Mouse (Mus musculus) heart, embryonic 16.5 days (tissue): ENCODE measurements at regions not wholly inside any gene's neighbourhood (a gene's known extent, or its start where the extent isn't known, plus 50 kb on each side); places are given as distances from the start of the nearest gene placed in this dataset.

ENCODE experiments used
- ATAC-seq: fragments of 200-750 bp; cut with Nextera tagmentation; replicated peaks from 2 replicates; pipeline ENCODE4 v1.8.0; 2017; ENCODE audit warnings: moderate number of reproducible peaks; ENCODE audit not compliant: insufficient read depth, low FRiP score; ENCODE audit errors: extremely low read depth
- H3K27ac ChIP-seq: fragments of 300-500 bp; sonication (generic); 2 replicates; pipeline ENCODE4 v1.5.1; 2014; ENCODE audit warnings: mild to moderate bottlenecking, low read length, control low read depth, moderate library complexity
- H3K27me3 ChIP-seq: fragments of 300-500 bp; sonication (generic); 2 replicates; pipeline ENCODE4 v1.6.1; 2014; ENCODE audit warnings: low read length, mixed read lengths; ENCODE audit not compliant: control insufficient read depth, insufficient read depth
- H3K36me3 ChIP-seq: fragments of 300-500 bp; sonication (generic); 2 replicates; pipeline ENCODE4 v1.6.1; 2014; ENCODE audit not compliant: control insufficient read depth, insufficient read depth
- H3K4me1 ChIP-seq: fragments of 300-500 bp; sonication (generic); 2 replicates; pipeline ENCODE4 v1.6.1; 2014; ENCODE audit warnings: low read length, mixed read lengths; ENCODE audit not compliant: control insufficient read depth, insufficient read depth
- H3K4me2 ChIP-seq: fragments of 300-500 bp; sonication (generic); 2 replicates; pipeline ENCODE4 v1.6.1; 2014; ENCODE audit warnings: low read depth, mild to moderate bottlenecking, control low read depth, low read length
- H3K4me3 ChIP-seq: fragments of 300-500 bp; sonication (generic); 2 replicates; pipeline ENCODE4 v1.5.1; 2014; ENCODE audit warnings: mild to moderate bottlenecking, control low read depth, low read length
- H3K9ac ChIP-seq: fragments of 300-500 bp; sonication (generic); 2 replicates; pipeline ENCODE4 v1.6.1; 2014; ENCODE audit warnings: low read length, control low read depth
- H3K9me3 ChIP-seq: fragments of 300-500 bp; sonication (generic); replicated peaks from 2 replicates; pipeline ENCODE4 v1.6.1; 2016; ENCODE audit warnings: low read length; ENCODE audit not compliant: control insufficient read depth
- WGBS: fragments of 180-500 bp; shearing (Covaris S2); extraction: QIAGEN DNeasy Blood & Tissue Kit; methylation state at CpG from one replicate; pipeline ENCODE4 v1.1.7; 2014; 5-methylcytosine and 5-hydroxymethylcytosine counted together

DNA sequence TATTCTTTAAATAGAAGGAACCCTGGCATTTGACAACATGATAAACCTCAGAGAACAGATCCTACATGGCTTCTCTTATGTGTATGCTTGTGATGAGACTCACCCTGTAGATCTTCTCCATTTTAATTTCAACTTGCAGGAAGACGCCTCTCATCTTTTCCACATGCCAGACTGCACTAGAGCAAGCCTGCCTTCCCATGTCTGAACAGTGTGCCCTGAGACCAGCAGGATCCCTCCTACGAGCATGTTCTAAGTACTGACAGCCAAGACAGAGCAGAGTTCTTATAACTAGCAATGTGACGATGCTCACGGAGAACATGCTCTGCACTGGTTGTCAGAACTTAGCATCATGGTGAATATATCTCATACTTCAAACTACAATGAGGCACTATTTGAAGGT, 277.5 kb upstream of the BB014433 start:
- WGBS: 81% methylated on average over 4 of the region's 4 CpGs
- Histone ChIP-seq H3K4me3 (no peak overlapping the region), H3K27me3 (no peaks in the 10 kb centered on the region), H3K4me2 (no peak overlapping the region), H3K27ac (no peak overlapping the region), H3K9me3 (no peaks in the 10 kb centered on the region), H3K9ac (no peak overlapping the region), H3K36me3 (no peaks in the 10 kb centered on the region), H3K4me1 (no peaks in the 10 kb centered on the region)
- ATAC-seq: no peak

DNA sequence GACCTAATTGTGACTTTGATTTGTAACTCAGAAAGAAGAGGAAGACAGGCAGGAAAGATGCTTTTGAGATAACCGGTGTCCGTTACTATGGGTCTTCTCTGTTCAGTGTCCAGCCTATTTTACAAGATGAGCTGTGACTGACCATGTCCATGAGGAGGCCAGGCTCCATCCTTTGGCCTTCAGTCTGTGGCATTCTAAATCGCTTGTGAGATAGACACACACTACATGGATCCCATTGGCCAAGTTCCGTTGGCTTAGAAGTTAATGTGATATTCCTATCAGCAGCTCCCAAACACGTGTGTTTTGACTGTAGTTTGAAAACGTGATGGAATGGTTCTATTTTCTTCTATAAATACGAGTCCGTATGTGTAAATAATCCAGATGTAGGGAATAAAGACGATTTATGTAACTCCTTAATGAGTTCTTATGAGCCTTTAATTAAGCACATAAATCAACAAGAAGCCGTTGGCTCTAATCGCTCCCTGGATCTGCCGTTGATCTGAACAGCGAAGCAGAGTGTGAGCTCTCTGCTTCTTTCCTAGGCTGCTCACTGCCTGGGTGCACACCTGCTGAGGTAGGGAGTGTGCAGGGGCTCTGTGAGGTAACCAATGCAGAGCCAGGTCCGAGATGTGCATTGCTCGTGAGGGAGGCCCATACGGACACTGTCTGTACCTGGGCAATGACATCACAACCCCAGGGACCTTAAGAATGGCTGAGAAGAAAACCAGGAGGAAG, 272.4 kb upstream of the BB014433 start:
- ATAC-seq: no peak

DNA sequence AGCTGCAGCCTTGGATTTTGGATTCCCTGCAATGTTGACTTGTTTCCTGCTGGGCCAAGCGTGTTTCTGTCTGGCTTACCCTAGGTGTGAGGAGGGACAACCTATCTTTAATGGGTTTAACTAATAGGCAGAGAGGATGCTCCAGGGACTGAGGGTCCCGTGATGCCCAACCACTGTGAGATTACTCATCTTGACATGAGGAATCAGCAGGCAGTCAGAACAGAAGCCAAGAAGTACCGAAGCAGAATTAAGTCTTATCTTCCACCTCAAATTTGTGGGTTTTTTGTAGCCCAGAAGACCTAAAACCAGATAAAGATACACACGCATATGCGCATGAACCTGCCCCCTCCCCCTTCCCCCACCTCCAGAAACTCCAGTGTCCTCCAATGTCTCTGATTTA, 267.6 kb upstream of the BB014433 start:
- Histone ChIP-seq H3K4me3 (no peak overlapping the region), H3K9ac (no peak overlapping the region), H3K27ac (no peak overlapping the region), H3K27me3 (no peaks in the 10 kb centered on the region), H3K9me3 (no peaks in the 10 kb centered on the region), H3K36me3 (no peaks in the 10 kb centered on the region), H3K4me1 (no peaks in the 10 kb centered on the region), H3K4me2 (no peak overlapping the region)
- 57% methylated on average over 5 of the region's 5 CpGs for WGBS
- ATAC-seq: no peak

More for the DNA sequence above, 272.4 kb upstream of the BB014433 start:
- WGBS: 77% methylated on average over 16 of the region's 16 CpGs
- no peak overlapping the region for H3K27ac ChIP-seq
- no peak overlapping the region for H3K4me2 ChIP-seq
- no peak overlapping the region for H3K9ac ChIP-seq
- no peak overlapping the region for H3K4me3 ChIP-seq
- no peaks in the 10 kb centered on the region for H3K9me3 ChIP-seq
- no peaks in the 10 kb centered on the region for H3K36me3 ChIP-seq
- no peaks in the 10 kb centered on the region for H3K4me1 ChIP-seq
- H3K27me3 ChIP-seq: no peaks in the 10 kb centered on the region

DNA sequence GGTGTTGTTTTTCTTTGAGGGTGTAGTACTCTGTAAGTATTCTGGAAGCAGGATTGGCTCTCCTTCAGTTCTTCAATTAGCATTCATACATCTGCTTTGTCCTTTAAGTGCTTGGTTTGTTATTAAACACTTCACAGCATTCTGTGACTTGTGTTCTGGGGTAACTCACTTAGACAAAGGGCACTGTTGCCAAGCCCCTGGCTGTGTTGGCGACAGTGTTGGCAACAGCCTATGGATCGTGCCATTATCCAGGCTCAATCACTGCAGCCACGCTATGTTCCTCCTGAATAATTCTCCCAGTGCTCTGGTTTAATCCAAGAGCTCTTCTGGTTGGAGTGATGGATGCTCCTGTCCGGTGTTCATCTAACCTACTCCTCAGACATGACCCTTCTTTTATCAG, 265.6 kb upstream of the BB014433 start:
- 76% methylated on average over 4 of the region's 4 CpGs for WGBS
- ATAC-seq: no peak
- H3K36me3 ChIP-seq: no peaks in the 10 kb centered on the region
- no peaks in the 10 kb centered on the region for H3K9me3 ChIP-seq
- no peak overlapping the region for H3K9ac ChIP-seq
- no peaks in the 10 kb centered on the region for H3K27me3 ChIP-seq
- no peak overlapping the region for H3K4me3 ChIP-seq
- no peak overlapping the region for H3K27ac ChIP-seq
- no peaks in the 10 kb centered on the region for H3K4me1 ChIP-seq
- H3K4me2 ChIP-seq: no peak overlapping the region

GRCm38 (mm10) chr8:15311045-15311444, 265.2 kb upstream of the BB014433 start:
- WGBS: 71% methylated on average over 7 of the region's 7 CpGs
- ATAC-seq: no peak
- Histone ChIP-seq H3K4me1 (no peaks in the 10 kb centered on the region), H3K36me3 (no peaks in the 10 kb centered on the region), H3K4me3 (no peak overlapping the region), H3K27ac (no peak overlapping the region), H3K27me3 (no peaks in the 10 kb centered on the region), H3K9ac (no peak overlapping the region), H3K4me2 (no peak overlapping the region), H3K9me3 (no peaks in the 10 kb centered on the region)

DNA sequence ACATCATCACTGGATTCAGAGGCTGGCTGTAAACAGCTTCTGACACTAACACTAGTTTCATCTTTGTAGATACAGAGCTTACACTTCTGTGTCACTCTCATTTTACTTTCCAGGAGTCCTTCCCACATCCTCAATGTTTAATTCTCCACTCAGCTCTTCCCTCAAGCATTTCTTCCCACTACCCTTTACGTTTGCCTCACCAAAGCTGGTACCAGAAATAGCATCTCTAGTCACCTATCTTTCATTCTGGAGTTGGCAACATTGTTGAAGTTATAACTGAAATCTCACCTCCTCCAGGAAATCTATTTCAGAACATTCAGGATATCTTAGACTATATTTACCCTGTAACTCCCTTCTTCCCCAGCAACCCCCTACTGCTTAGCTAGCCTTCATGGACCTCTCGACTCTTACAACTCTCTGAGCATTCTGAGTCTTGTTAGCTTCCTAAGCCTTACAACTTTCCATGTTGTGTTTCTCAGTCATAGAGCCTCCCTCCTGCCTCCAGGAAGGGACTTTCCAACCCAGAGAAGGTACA, 258.3 kb upstream of the BB014433 start:
- ATAC-seq: no peak
- WGBS: 54% methylated on average over 2 of the region's 2 CpGs
- Histone ChIP-seq H3K27me3 (no peaks in the 10 kb centered on the region), H3K4me3 (no peak overlapping the region), H3K4me2 (no peak overlapping the region), H3K36me3 (no peaks in the 10 kb centered on the region), H3K9ac (no peak overlapping the region), H3K4me1 (no peaks in the 10 kb centered on the region), H3K9me3 (no peaks in the 10 kb centered on the region), H3K27ac (no peak overlapping the region)

DNA sequence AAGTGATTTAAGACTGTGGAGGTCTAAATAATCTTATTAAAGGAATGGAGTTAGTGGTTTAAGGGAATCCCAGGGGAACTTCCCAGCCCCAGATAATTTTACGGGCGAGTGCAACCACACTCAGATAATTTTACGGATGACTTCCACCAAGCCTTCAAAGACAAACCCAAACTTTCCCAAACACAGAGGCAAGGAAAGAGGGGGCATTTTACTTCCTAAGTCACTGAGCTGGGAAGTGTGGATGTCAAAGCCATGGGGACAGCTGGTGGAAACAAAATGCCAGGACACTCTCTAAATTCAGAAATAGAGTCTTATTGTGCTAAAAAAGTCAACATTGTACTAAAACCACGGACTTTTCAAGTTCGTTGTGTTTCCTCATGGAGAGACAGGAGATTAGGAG, 227.9 kb upstream of the BB014433 start:
- no peak overlapping the region for H3K4me2 ChIP-seq
- no peaks in the 10 kb centered on the region for H3K4me1 ChIP-seq
- ATAC-seq: no peak
- H3K9ac ChIP-seq: no peak overlapping the region
- H3K4me3 ChIP-seq: no peak overlapping the region
- H3K36me3 ChIP-seq: no peaks in the 10 kb centered on the region
- H3K9me3 ChIP-seq: no peaks in the 10 kb centered on the region
- no peaks in the 10 kb centered on the region for H3K27me3 ChIP-seq
- 48% methylated on average over 5 of the region's 5 CpGs for WGBS
- H3K27ac ChIP-seq: no peak overlapping the region

GRCm38 (mm10) chr8:15271793-15272587, 226.1 kb upstream of the BB014433 start:
- H3K9ac ChIP-seq: no peak overlapping the region
- no peaks in the 10 kb centered on the region for H3K4me1 ChIP-seq
- no peak overlapping the region for H3K4me3 ChIP-seq
- no peak overlapping the region for H3K4me2 ChIP-seq
- H3K9me3 ChIP-seq: no peaks in the 10 kb centered on the region
- no peaks in the 10 kb centered on the region for H3K36me3 ChIP-seq
- no peak overlapping the region for H3K27ac ChIP-seq
- WGBS: 49% methylated on average over 17 of the region's 17 CpGs
- no peak for ATAC-seq
- H3K27me3 ChIP-seq: no peaks in the 10 kb centered on the region

DNA sequence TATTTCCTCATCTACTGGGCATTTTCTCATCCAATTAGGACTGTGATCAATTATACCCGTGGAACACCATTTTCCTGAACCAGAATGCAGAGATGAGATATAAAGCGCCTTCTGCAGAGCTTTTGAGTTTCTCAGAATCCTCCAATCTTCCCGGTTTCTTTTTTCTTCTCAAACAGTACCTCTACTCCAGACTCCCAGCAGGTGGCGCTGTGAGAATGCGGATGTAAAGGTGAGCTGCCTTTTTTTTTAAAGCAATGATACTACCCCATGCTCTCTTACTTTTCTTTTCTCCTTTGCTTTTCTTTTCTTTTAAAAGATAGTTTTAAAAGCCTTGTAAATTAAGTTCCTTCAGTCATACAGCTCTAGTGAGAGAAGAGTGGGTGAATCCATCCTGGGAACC, 224.4 kb upstream of the BB014433 start:
- H3K36me3 ChIP-seq: no peaks in the 10 kb centered on the region
- no peaks in the 10 kb centered on the region for H3K27me3 ChIP-seq
- no peak overlapping the region for H3K4me3 ChIP-seq
- H3K27ac ChIP-seq: no peak overlapping the region
- no peak overlapping the region for H3K4me2 ChIP-seq
- no peak overlapping the region for H3K9ac ChIP-seq
- H3K4me1 ChIP-seq: no peaks in the 10 kb centered on the region
- no peaks in the 10 kb centered on the region for H3K9me3 ChIP-seq
- no peak for ATAC-seq
- 7% methylated on average over 5 of the region's 5 CpGs for whole genome bisulfite sequencing
